Mouse (Mus musculus) gonadal fat pad, adult 2 months (tissue): ENCODE measurements around the gene Zmym6. TPM values are rescaled to one million over a fixed set of nuclear protein-coding genes. Genes with fewer than 3 reads are reported as not detected.
A peak's percentile ranks its signal among the peaks of the same experiment; 100 is the strongest.
"Not testable (repeated sequence)": the region's sequence is repeated elsewhere in the genome, so short reads cannot be mapped to it uniquely, and the experiment has no call there.

Source experiments
- DNase-seq: peaks from one replicate; pipeline ENCODE4 v3.0.0-alpha.2; 2012; ENCODE audit warnings: low read depth
- polyA plus RNA-seq: library from polyadenylated mRNA; depleted of rRNA; stranded (reverse); fragments of >200 nt; gene quantifications from 2 replicates; pipeline ENCODE4 v1.2.3, GENCODE M21; 2012; rRNA removed

Gene Zmym6
- 8.9 and 9.2 TPM in 2 replicates for polyA plus RNA-seq

DNA sequence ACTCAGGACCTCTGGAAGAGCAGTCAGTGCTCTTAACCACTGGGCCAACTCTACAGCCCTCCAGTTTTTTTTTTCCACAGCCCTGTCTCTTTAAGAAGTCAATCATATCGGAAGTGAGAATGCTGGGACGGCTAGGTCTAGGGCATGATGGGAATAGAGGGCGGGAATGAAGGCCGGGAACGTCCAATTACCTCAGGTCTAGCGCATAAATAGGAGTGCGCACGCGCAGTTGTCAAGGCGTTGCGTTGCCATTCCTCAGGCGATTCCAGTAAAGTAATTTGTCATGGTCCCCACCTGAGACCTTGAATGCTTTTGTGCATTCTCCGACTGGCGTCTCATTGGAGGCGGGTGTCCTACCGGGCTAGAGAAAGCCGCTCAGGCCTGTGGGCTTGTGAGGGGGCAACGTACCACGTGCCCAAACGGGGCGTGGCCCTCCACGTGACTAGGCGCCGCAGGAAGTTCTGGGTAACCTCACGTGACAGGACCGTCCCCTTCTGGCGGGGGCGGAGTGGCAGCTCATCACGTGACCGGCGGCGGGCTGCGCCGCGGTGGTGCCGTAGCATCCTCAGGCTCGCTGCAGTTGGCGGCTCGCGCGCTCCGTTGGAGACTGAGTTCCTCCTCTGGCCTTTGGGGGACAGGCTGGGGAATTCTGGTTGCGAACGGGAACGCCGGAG is at the start of gene Zmym6:
Zmym6 (plus strand) TSS at position 509 of the 674 bp plus-strand sequence.
- DNase-seq, result peak; percentile 59

DNA sequence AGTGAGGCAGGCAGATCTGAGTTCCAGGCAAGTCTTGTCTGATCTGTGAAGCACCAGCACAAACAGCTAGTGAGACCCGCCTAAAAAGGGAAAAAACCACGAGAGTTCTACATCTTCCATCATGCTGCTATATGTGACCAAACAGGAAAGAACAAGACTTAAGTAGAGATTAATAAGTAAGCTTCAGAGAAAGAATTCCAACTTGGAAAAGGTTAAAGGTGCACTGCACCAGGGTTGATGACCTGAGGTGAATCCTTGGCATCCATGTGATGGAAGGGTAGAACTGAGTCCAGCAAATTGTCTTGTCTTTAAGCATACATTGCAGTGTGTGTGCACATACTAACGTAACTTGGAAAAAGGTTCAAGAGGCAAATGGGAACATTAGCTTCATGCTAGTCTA is 40.0 kb upstream of the Zmym6 start:
- DNase-seq, result no peak

DNA sequence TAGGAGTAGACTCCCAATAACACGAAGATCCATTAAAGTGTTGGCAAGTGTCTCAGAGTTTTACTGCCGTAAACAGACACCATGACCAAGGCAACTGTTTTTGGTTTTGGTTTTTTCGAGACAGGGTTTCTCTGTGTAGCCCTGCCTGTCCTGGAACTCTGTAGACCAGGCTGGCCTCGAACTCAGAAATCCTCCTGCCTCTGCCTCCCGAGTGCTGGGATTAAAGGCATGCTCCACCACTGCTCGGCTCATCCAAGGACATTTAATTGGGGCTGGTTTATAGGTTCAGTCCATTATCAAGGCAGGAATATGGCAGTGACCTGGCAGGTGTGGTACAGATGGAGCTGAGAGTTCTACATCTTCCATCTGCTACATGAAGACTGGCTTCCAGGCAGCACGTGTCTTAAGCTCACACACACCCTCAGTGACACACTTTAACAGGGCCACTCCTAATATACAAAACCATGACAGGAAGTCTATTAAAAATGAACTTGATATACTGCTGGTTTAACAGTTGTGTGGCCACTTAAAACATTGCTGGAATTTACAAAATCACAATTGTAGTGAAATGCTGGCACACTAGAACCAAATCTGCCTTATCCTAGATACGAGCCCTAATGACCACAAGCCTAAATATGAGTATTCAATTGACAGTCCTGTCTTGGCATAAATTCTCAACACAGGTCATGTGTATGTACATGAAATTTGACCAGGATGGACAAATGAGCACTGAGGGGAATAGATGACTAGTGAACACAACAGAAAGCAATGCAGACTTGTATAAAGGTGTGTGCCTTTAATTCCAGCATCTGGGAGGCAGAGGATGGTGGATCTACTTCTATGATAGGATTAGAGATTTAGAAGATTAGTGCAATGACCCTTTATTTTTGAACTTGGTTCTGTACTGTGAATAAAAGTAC is 39.0 kb upstream of the Zmym6 start:
- DNase-seq, result no peak

DNA sequence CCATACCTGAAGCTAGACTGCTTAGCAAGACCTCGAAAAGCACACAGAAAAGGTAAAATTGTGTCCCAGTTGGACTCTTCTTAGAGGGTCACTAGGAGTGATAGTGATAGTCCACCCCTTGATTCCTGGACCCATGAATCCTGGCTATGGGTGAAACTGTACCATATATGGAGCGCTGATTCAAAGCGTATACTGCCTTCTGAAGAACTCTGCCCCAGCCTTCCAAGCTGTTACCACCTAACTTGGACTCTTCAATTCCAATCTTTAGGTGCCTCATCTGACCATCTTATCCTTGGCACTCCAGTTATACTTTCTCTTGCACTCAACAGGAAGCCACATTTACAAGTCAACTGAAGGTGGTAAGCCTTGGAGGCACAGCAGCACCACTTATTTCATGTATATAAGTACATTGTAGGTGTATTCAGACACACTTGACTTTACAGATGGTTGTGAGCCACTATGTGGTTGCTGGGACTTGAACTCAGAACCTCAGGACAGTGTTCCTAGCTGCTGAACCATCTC is 38.3 kb upstream of the Zmym6 start:
- no peak for DNase-seq

- DNase-seq, result no peak
These were observed 37.2 kb upstream of the Zmym6 start for GRCm38 (mm10) chr4:127039871-127040483.

GRCm38 (mm10) chr4:127043540-127043939 is 33.6 kb upstream of the Zmym6 start:
- no peak for DNase-seq

GRCm38 (mm10) chr4:127051121-127051520 is 26.1 kb upstream of the Zmym6 start:
- DNase-seq, result no peak

GRCm38 (mm10) chr4:127053071-127053470 is 24.1 kb upstream of the Zmym6 start:
- DNase-seq, result no peak

- no peak for DNase-seq
These were observed 22.5 kb upstream of the Zmym6 start for GRCm38 (mm10) chr4:127054522-127055198.

DNA sequence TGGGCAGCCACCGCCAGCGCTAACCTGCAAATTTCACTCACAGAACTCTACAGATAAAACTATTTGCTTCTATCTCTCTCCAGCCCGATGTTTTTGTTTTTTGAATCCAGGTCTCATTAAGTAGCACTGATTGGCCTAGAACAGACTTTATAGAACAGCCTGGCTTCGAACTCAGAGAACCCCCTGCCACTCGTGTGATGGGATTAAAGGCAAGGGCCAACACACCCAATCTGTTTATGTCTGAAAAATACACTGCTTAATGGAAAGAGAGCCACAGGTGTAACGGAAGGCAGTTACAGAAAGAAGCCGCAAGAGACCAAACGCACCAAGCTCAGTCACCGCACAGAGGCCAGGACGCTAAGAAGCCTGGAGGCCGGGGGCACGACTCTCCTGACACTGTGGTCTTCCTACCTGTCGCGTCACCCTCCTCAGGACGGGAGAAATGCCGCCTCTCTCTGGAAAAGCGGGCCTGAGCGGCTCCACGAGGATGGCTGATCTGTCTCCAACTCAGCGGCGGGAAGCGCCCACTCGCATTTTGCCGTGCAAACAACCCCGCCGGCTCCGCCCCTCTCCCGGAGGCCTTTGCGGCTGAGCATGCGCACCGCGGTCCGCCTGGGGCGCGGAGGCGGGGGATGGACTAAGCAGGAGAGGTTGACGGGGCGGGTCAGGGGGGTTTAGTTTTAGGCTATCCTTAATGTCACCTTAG is 16.4 kb upstream of the Zmym6 start, which contains the start of gene Zmym1:
Zmym1 (minus strand) TSS at position 568 of the 706 bp plus-strand sequence.
- DNase-seq, result peak; percentile 28

- no peak for DNase-seq
These were observed 13.1 kb upstream of the Zmym6 start for GRCm38 (mm10) chr4:127064051-127064450.

- DNase-seq, result no peak
These were observed 2.3 kb upstream of the Zmym6 start for GRCm38 (mm10) chr4:127074915-127075314.

GRCm38 (mm10) chr4:127080806-127081205 is 3.6 kb downstream of the Zmym6 start:
- no peak for DNase-seq

GRCm38 (mm10) chr4:127083131-127083530 is 5.9 kb downstream of the Zmym6 start:
- no peak for DNase-seq

- peak; percentile 64 for DNase-seq
These were observed 8.6 kb downstream of the Zmym6 start for GRCm38 (mm10) chr4:127085761-127086160.

DNA sequence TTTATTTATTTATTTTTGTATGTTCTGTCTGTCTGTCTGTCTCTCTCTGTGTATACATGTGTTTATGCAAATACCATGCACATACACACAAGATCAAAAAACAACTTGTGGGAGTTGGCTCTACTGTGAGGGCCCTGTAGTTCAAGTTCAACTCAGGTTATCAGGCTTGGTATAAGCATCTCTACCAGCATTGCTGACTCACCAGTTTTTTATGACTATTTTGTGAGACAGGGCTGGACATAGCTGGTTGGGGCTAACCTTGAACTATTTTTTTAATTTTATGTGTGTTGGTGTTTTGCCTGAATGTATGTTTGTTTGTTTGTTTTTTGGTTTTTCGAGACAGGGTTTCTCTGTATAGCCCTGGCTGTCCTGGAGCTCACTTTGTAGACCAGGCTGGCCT is 14.0 kb downstream of the Zmym6 start:
- DNase-seq, result no peak

DNA sequence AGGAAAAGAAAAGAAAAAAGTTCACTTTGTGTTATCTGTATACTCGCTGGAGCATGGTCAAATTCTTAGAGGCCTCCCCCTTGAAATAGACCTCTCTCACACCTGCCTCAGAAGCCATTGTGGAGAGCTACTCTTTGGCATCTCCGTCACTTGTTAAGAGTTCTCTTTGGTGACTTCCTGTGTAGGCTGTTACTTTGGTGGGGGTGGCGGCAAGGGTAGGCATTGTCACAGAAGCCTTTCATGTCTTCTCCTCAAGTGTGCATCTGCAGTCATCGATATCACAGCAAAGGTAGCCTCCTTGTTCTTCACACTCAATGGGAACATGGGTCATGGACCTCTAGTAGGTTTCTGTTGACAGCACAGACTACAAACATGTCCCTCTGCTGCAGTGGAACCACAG is 17.9 kb downstream of the Zmym6 start:
- DNase-seq, result no peak

GRCm38 (mm10) chr4:127099552-127099951 is 22.4 kb downstream of the Zmym6 start:
- not testable (repeated sequence) for DNase-seq

- DNase-seq, result no peak
These were observed 30.4 kb downstream of the Zmym6 start for GRCm38 (mm10) chr4:127107566-127107965.

- no peak for DNase-seq
These were observed 33.4 kb downstream of the Zmym6 start for GRCm38 (mm10) chr4:127110570-127110969.

- DNase-seq, result no peak
These were observed 46.2 kb downstream of the Zmym6 start, which contains the start of gene Tmem35b for GRCm38 (mm10) chr4:127123391-127123790. Gene Tmem35b (plus strand): TSS chr4:127123691.
